Mouse (Mus musculus) testis, adult 2 months (tissue): ENCODE data around the gene Slc7a4.

Experiments used
- CTCF ChIP-seq: fragments of 200-500 bp; IDR thresholded peaks from 2 replicates; pipeline ENCODE4 v1.5.1; 2012; ENCODE audit warnings: low read depth, mild to moderate bottlenecking, inconsistent platforms, low read length, moderate library complexity; ENCODE audit not compliant: control insufficient read depth, insufficient read depth, insufficient replicate concordance
- POLR2A ChIP-seq: fragments of 200-500 bp; IDR thresholded peaks from 2 replicates; pipeline ENCODE4 v1.6.1; 2012; ENCODE audit warnings: low read depth, mild to moderate bottlenecking, inconsistent platforms, low read length, moderate library complexity; ENCODE audit not compliant: control insufficient read depth

DNA sequence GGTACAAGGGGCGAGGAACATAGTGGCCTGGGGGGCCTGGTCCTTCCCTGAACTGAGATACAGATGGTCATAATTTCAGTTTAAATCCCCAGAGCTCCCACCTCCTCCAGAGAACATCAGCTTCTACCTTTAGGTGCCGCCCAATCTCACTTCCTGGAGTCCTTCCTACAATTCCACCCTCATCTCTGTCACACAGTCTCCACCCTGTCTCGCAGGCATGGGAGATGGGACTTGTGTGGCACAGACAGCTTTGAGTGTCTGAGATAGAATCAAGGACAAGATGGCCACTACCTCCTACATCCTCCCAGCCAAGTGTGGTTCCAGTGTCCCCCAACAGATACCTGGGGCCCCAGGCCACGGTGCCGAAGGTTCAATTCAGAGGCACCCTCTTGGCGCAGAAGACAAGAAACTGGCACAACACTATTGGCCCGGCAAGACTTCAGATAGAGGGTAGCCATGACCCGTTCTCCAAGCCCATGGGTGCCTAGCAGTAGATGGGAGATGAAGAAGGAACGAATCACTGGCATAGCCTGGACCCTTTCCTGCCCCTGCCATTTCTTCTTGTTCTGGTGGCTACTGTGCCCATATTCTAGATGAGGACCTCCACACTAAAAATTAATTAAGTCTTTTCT lies 23.5 kb downstream of the Slc7a4 start:
- TF ChIP-seq POLR2A (no peak), CTCF (no peak)
